Mouse (Mus musculus) erythroblast, embryonic 14.5 days (primary cell): ENCODE results near the gene Numbl.

Source experiments
- GATA1 ChIP-seq: IDR thresholded peaks from 2 replicates; pipeline ENCODE4 v1.6.1; 2012; ENCODE audit warnings: low read length, inconsistent platforms, mixed read lengths
- TAL1 ChIP-seq: IDR thresholded peaks from 3 replicates; pipeline ENCODE4 v1.6.1; 2012; ENCODE audit warnings: low read length, inconsistent platforms, mixed read lengths

DNA sequence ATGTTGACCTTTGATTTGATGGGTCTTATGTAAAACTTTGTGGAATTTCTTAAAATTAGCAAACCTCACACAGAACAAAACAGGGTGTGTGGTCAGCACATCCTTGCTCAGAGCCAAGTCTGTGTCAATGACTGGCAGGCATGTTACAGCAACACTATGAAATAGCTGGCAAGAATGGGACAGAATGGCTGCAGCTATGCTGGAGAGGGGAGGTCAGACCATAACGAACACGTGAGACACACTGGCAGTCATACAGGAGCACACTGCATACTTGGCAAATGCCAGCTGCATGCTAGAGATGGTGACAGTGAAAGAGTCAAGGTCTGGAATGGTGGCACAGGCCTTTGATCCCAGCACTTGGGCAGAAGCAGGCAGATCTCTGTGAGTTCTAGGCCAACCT is 22.5 kb upstream of the Numbl start:
- TF ChIP-seq TAL1 (no peak), GATA1 (no peak)
